Mouse (Mus musculus) bone marrow, adult 2 months (tissue): Measurements from ENCODE around the gene Cldn19.

Experiments
- CTCF ChIP-seq: fragments of 200-500 bp; IDR thresholded peaks from 2 replicates; pipeline ENCODE4 v1.5.1; 2011; ENCODE audit warnings: low read length, control low read depth; ENCODE audit not compliant: control insufficient read depth, insufficient read depth
- POLR2A ChIP-seq: fragments of 200-500 bp; IDR thresholded peaks from 2 replicates; pipeline ENCODE4 v1.6.1; 2011; ENCODE audit warnings: low read depth, mild to moderate bottlenecking, control low read depth, low read length, borderline replicate concordance; ENCODE audit not compliant: control insufficient read depth

- no peak for TF ChIP-seq POLR2A
- TF ChIP-seq CTCF = no peak
Observed at GRCm38 (mm10) chr4:119224534-119224933, 30.7 kb upstream of the Cldn19 start.
